Mouse (Mus musculus) layer of hippocampus, adult 8-10 months (tissue): ENCODE measurements at regions not wholly inside any gene's neighbourhood (a gene's known extent, or its start where the extent isn't known, plus 50 kb on each side); places are given as distances from the start of the nearest gene placed in this dataset.
A peak's percentile ranks its signal among the peaks of the same experiment; 100 is the strongest.

Experiments
- DNase-seq, 2 experiments: peaks; one replicate each; pipeline ENCODE4 v3.0.0; 2022; ENCODE audit warnings: low spot score in 2 of 2

GRCm38 (mm10) chr2:92800667-92801066 is 114.2 kb upstream of the Syt13 start:
- no peak for DNase-seq

GRCm38 (mm10) chr2:92804916-92805315 is 110.0 kb upstream of the Syt13 start:
- DNase-seq: no peak

GRCm38 (mm10) chr2:92805761-92806160 is 109.1 kb upstream of the Syt13 start:
- DNase-seq: no peak

GRCm38 (mm10) chr2:92806481-92807195 is 108.3 kb upstream of the Syt13 start:
- no peak for DNase-seq

- DNase-seq: no peak
Observed at GRCm38 (mm10) chr2:92807404-92807803, 107.5 kb upstream of the Syt13 start.

- DNase-seq: no peak
Observed at GRCm38 (mm10) chr2:92808121-92808520, 106.8 kb upstream of the Syt13 start.

GRCm38 (mm10) chr2:92809226-92809625 is 105.7 kb upstream of the Syt13 start:
- DNase-seq: no peak

- no peak for DNase-seq
Observed at GRCm38 (mm10) chr2:92809681-92810323, 105.1 kb upstream of the Syt13 start.

GRCm38 (mm10) chr2:92810956-92811355 is 103.9 kb upstream of the Syt13 start:
- peak; percentile 46 to 75 for DNase-seq

GRCm38 (mm10) chr2:92813028-92813427 is 101.9 kb upstream of the Syt13 start:
- DNase-seq: peak; percentile 48 to 50

GRCm38 (mm10) chr2:92819586-92819985 is 95.3 kb upstream of the Syt13 start:
- DNase-seq: no peak

- DNase-seq: no peak
Observed at GRCm38 (mm10) chr2:92824325-92824724, 90.6 kb upstream of the Syt13 start.

- no peak for DNase-seq
Observed at GRCm38 (mm10) chr2:92825395-92825794, 89.5 kb upstream of the Syt13 start.

GRCm38 (mm10) chr2:92830134-92830533 is 84.8 kb upstream of the Syt13 start:
- no peak for DNase-seq

GRCm38 (mm10) chr2:92831784-92832183 is 83.1 kb upstream of the Syt13 start:
- DNase-seq: no peak

- DNase-seq: no peak
Observed at GRCm38 (mm10) chr2:92836203-92836602, 78.7 kb upstream of the Syt13 start.

GRCm38 (mm10) chr2:92838012-92838411 is 76.9 kb upstream of the Syt13 start:
- no peak for DNase-seq

GRCm38 (mm10) chr2:92840009-92840408 is 74.9 kb upstream of the Syt13 start:
- DNase-seq: peak; percentile 51 to 70

- no peak for DNase-seq
Observed at GRCm38 (mm10) chr2:92841626-92842025, 73.3 kb upstream of the Syt13 start.

- DNase-seq: peak in 1 of 2 experiments; percentile 31
Observed at GRCm38 (mm10) chr2:92845061-92845769, 69.7 kb upstream of the Syt13 start.

- DNase-seq: no peak
Observed at GRCm38 (mm10) chr2:92848962-92849361, 65.9 kb upstream of the Syt13 start.

- DNase-seq: peak in 1 of 2 experiments; percentile 28
Observed at GRCm38 (mm10) chr2:92851336-92851735, 63.6 kb upstream of the Syt13 start.
